Mouse (Mus musculus) CH12.LX (cell line): ENCODE data around the gene Cenpl.

Source experiments
- CTCF ChIP-seq, 2 experiments: IDR thresholded peaks in 1 of 2; conservative IDR thresholded peaks in 1 of 2; 2 replicates each; pipeline ENCODE4 v1.5.1; 2011 to 2012; ENCODE audit warnings: low read depth in 2 of 2, low read length in 2 of 2, improper control_type of control experiment in 1 of 2, inconsistent platforms in 1 of 2, mild to moderate bottlenecking in 1 of 2, moderate library complexity in 1 of 2
- EP300 ChIP-seq: IDR thresholded peaks from 2 replicates; pipeline ENCODE4 v1.6.1; 2011; ENCODE audit warnings: low read length, improper control_type of control experiment
- MAFK ChIP-seq: IDR thresholded peaks from 2 replicates; pipeline ENCODE4 v1.6.1; 2011; ENCODE audit warnings: low read length, improper control_type of control experiment; ENCODE audit not compliant: insufficient replicate concordance
- POLR2A ChIP-seq: IDR thresholded peaks from 2 replicates; pipeline ENCODE4 v1.6.1; 2011; ENCODE audit warnings: low read depth, mild to moderate bottlenecking, improper control_type of control experiment, low read length
- POLR2AphosphoS2 ChIP-seq: IDR thresholded peaks from 2 replicates; pipeline ENCODE4 v1.6.1; 2011; ENCODE audit warnings: low read depth, low read length, improper control_type of control experiment
- RAD21 ChIP-seq: IDR thresholded peaks from 2 replicates; pipeline ENCODE4 v1.6.1; 2011; ENCODE audit warnings: low read depth, mild to moderate bottlenecking, low read length, improper control_type of control experiment, moderate library complexity

DNA sequence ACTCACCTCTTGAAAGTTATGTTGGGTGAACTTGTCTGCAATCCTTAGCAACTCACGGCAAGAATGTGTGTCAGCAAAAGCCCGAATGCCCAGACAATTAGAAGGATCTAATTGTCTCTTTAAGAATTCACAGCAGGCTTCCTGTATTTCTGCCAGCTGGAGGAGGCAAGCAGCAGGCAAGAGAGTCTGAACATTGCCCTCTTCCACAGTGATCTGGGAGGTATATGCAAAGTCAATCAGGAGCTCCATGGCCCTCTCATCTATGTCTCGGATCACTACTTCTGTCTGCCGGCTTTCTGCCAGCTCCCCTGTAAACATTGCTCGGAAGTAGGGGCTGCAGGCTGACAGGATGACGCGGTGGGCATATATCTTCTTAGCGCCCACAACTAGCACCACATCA is 38.7 kb downstream of the Cenpl start:
- TF ChIP-seq CTCF (conservative IDR thresholded peaks at IDR 0.05 in 1 of 2, IDR thresholded peaks at IDR 0.05 in 1 of 2; ENCODE audit: low read depth in 2 of 2, low read length in 2 of 2) (no peak), EP300 (no peak), RAD21 (no peak), POLR2AphosphoS2 (no peak), POLR2A (no peak), MAFK (no peak)
